16 mouse cellular contexts compared by ENCODE assay signal in the genomic region with DNA sequence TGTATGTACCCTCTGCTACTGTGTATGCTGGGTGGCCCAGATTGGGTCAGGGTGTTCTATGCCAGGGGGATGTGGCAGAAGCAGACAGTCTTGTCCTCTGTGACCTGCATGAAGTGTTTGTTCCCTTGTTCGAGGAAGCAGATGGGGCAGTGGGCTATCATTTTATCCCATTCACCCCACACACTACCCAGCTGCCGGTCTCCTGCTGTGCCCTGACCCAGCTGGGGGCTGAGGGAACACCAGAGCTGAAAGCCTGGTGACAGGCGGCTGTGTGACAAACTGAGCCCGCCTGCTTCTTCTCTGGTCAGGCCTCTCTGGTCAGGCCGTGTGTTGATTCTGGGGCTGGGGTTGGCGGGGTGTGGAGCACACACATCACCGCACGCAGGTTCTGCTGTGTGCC. TPM values are rescaled to one million over a fixed set of nuclear protein-coding genes. Genes with fewer than 3 reads are reported as not detected.
A peak's percentile ranks its signal among the peaks of the same experiment; 100 is the strongest.
DNase-seq lines count a peak whose midpoint lies in the region; ATAC-seq and TF ChIP-seq lines count a peak whose summit lies in the region.
"Had no signal": no experiment of that assay in that cellular context is flagged by ENCODE, and none has a peak within 500 bp of the region (broad histone marks: within the 10 kb centered on the region; RNA-seq: fewer than 3 reads in every experiment).

No protein-coding gene starts in this region.

- TF ChIP-seq EP300 in ES-Bruce4 (IDR thresholded peaks at IDR 0.05; ENCODE audit: insufficient read depth, low read depth, low read length), result no peak

- no peak overlapping the region for H3K4me3 ChIP-seq in hindbrain, embryonic 11.5 days (ENCODE audit: low read depth, low read length)
- H3K4me3 ChIP-seq in hindbrain, embryonic 16.5 days (ENCODE audit: low read length), result no peak overlapping the region
- H3K4me3 ChIP-seq in lung, embryonic 16.5 days (ENCODE audit: low read length), result no peak overlapping the region
- peak overlapping the region; percentile 3; the same call in 1 of the 2 replicates for H3K4me3 ChIP-seq in ES-Bruce4 (ENCODE audit: low read depth, low read length)
- H3K4me3 ChIP-seq in limb, embryonic 10.5 days, result no peak overlapping the region
- H3K4me3 ChIP-seq: forebrain, embryonic 15.5 days had no signal

- ATAC-seq in hindbrain, embryonic 11.5 days (ENCODE audit: low FRiP score), result peak; percentile 39; the same call in 1 of the 2 replicates
- ATAC-seq in hindbrain, embryonic 16.5 days, result no peak
- ATAC-seq in lung, embryonic 16.5 days (ENCODE audit: low read depth), result no peak
- ATAC-seq: forebrain, embryonic 15.5 days had no signal

- no peak for TF ChIP-seq CTCF in ES-Bruce4 (IDR thresholded peaks at IDR 0.05; ENCODE audit: low read depth, low read length)

- no peaks in the 10 kb centered on the region for H3K36me3 ChIP-seq in hindbrain, embryonic 11.5 days (ENCODE audit: control insufficient read depth, insufficient read depth, low read length)
- H3K36me3 ChIP-seq in hindbrain, embryonic 16.5 days (ENCODE audit: control insufficient read depth, insufficient read depth, low read length), result no peaks in the 10 kb centered on the region
- peaks cover 5% of the 10 kb centered on the region; the same call in 1 of the 2 replicates for H3K36me3 ChIP-seq in lung, embryonic 16.5 days (ENCODE audit: control insufficient read depth, insufficient read depth, low read length)
- peaks cover 38% of the 10 kb centered on the region for H3K36me3 ChIP-seq in ES-Bruce4 (ENCODE audit: control insufficient read depth, insufficient read depth, low read length, poor library complexity, severe bottlenecking)
- H3K36me3 ChIP-seq in limb, embryonic 10.5 days, result peaks cover 26% of the 10 kb centered on the region
- H3K36me3 ChIP-seq: forebrain, embryonic 15.5 days had no signal

- no peak for TF ChIP-seq POLR2A in ES-Bruce4 (IDR thresholded peaks at IDR 0.05; ENCODE audit: insufficient read depth, low read length)

- H3K9me3 ChIP-seq in hindbrain, embryonic 11.5 days (ENCODE audit: control insufficient read depth, low read length), result no peaks in the 10 kb centered on the region
- no peaks in the 10 kb centered on the region for H3K9me3 ChIP-seq in hindbrain, embryonic 16.5 days (ENCODE audit: control insufficient read depth, low read length)
- no peaks in the 10 kb centered on the region for H3K9me3 ChIP-seq in lung, embryonic 16.5 days (ENCODE audit: control insufficient read depth, low read length)
- H3K9me3 ChIP-seq in ES-Bruce4 (replicated peaks; ENCODE audit: control insufficient read depth, insufficient read depth, low read length, poor library complexity, severe bottlenecking), result no peaks in the 10 kb centered on the region
- H3K9me3 ChIP-seq in limb, embryonic 10.5 days (replicated peaks), result no peaks in the 10 kb centered on the region
- H3K9me3 ChIP-seq: forebrain, embryonic 15.5 days had no signal

- DNase-seq in hindbrain, embryonic 11.5 days (ENCODE audit: low spot score), result no peak
- no peak for DNase-seq in lung, postnatal 10 days
- no peak for DNase-seq in limb, embryonic 10.5 days (ENCODE audit: low spot score)
- DNase-seq in thymus, postnatal 14 days, result no peak
- DNase-seq in embryo, embryonic 10 days (ENCODE audit: low spot score), result no peak
- DNase-seq: adrenal gland, adult 8-10 months; cerebellum, postnatal 10 days; gastrocnemius, postnatal 25 days; heart, postnatal 10 days; kidney, adult 8-10 months; lung, adult 2 months; spleen, adult 18-20 months had no signal

- no peak overlapping the region for H3K4me2 ChIP-seq in hindbrain, embryonic 11.5 days (replicated peaks; ENCODE audit: low read depth, low read length)
- no peak overlapping the region for H3K4me2 ChIP-seq in hindbrain, embryonic 16.5 days (ENCODE audit: low read length)
- H3K4me2 ChIP-seq in lung, embryonic 16.5 days (ENCODE audit: low read depth, low read length), result no peak overlapping the region
- H3K4me2 ChIP-seq: forebrain, embryonic 15.5 days had no signal

- H3K9ac ChIP-seq in hindbrain, embryonic 11.5 days (ENCODE audit: low read depth, low read length), result no peak overlapping the region
- H3K9ac ChIP-seq in hindbrain, embryonic 16.5 days (ENCODE audit: low read depth, low read length), result no peak overlapping the region
- 0 out of 2 replicates have a peak overlapping the region, but pooled peaks have one; percentile 21 for H3K9ac ChIP-seq in lung, embryonic 16.5 days (ENCODE audit: low read length)
- peak overlapping the region; percentile 88; the same call in 1 of the 2 replicates for H3K9ac ChIP-seq in ES-Bruce4 (ENCODE audit: low read depth, poor library complexity, severe bottlenecking)
- H3K9ac ChIP-seq: forebrain, embryonic 15.5 days had no signal

- peaks cover 26% of the 10 kb centered on the region for H3K4me1 ChIP-seq in hindbrain, embryonic 11.5 days (replicated peaks; ENCODE audit: control insufficient read depth, insufficient read depth, low read length)
- peaks cover 14% of the 10 kb centered on the region for H3K4me1 ChIP-seq in hindbrain, embryonic 16.5 days (ENCODE audit: control insufficient read depth, insufficient read depth, low read depth, low read length)
- H3K4me1 ChIP-seq in lung, embryonic 16.5 days (replicated peaks; ENCODE audit: control insufficient read depth, insufficient read depth, low read length), result peaks cover 33% of the 10 kb centered on the region
- peaks cover 20% of the 10 kb centered on the region for H3K4me1 ChIP-seq in ES-Bruce4 (ENCODE audit: control insufficient read depth, insufficient read depth, low read length)
- peaks cover 74% of the 10 kb centered on the region for H3K4me1 ChIP-seq in limb, embryonic 10.5 days

- peaks cover 17% of the 10 kb centered on the region; the same call in 1 of the 2 replicates for H3K27me3 ChIP-seq in hindbrain, embryonic 11.5 days (ENCODE audit: control insufficient read depth, insufficient read depth, low read length)
- peaks cover 13% of the 10 kb centered on the region for H3K27me3 ChIP-seq in hindbrain, embryonic 16.5 days (replicated peaks; ENCODE audit: control insufficient read depth, insufficient read depth, low read length)
- H3K27me3 ChIP-seq in lung, embryonic 16.5 days (ENCODE audit: control insufficient read depth, insufficient read depth, low read depth, low read length), result peaks cover 2% of the 10 kb centered on the region; the same call in 1 of the 2 replicates
- H3K27me3 ChIP-seq in ES-Bruce4 (ENCODE audit: control insufficient read depth, insufficient read depth, low read length, poor library complexity, severe bottlenecking), result no peaks in the 10 kb centered on the region
- peaks cover 48% of the 10 kb centered on the region for H3K27me3 ChIP-seq in limb, embryonic 10.5 days (ENCODE audit: low read depth, poor library complexity, severe bottlenecking)

- 14% methylated on average over 8 of the region's 8 CpGs for WGBS in hindbrain, embryonic 11.5 days
- 20% methylated on average over 8 of the region's 8 CpGs for WGBS in hindbrain, embryonic 16.5 days
- WGBS in lung, embryonic 16.5 days, result 50% methylated on average over 8 of the region's 8 CpGs
- 52% methylated on average over 8 of the region's 8 CpGs for WGBS in limb, embryonic 10.5 days

- peak overlapping the region; percentile 54; the same call in 1 of the 2 replicates for H3K27ac ChIP-seq in hindbrain, embryonic 11.5 days (ENCODE audit: low read depth, low read length)
- H3K27ac ChIP-seq in hindbrain, embryonic 16.5 days (ENCODE audit: low read depth, low read length), result no peak overlapping the region
- H3K27ac ChIP-seq in lung, embryonic 16.5 days (ENCODE audit: low read length), result no peak overlapping the region
- H3K27ac ChIP-seq in ES-Bruce4 (ENCODE audit: insufficient read depth, low read length), result 0 out of 2 replicates have a peak overlapping the region, but pooled peaks have one; percentile 2
- 0 out of 2 replicates have a peak overlapping the region, but pooled peaks have one; percentile 21 for H3K27ac ChIP-seq in limb, embryonic 10.5 days
- H3K27ac ChIP-seq: forebrain, embryonic 15.5 days had no signal

RNA-seq across cellular contexts. Expression of a gene that starts 5.0 kb away (rescaled TPM):
- 0.82 and 1.1 TPM in 2 replicates for polyA plus RNA-seq in hindbrain, embryonic 11.5 days (2014; fragmentation: Nextera tagmentation; extraction: Ambion mirVana)
- polyA plus RNA-seq in hindbrain, embryonic 16.5 days (2015; fragmentation: Nextera tagmentation; extraction: Ambion mirVana), result 1.1 TPM in 2 replicates
- 11.6 and 11.8 TPM in 2 replicates for polyA plus RNA-seq in lung, embryonic 16.5 days (2015; fragmentation: Nextera tagmentation; extraction: Ambion mirVana)
- polyA plus RNA-seq in ES-Bruce4 (2011; ENCODE audit: insufficient read depth, insufficient read length, low read depth, missing spikeins), result 44.7 and 51.3 TPM in 2 replicates
- polyA plus RNA-seq in limb, embryonic 10.5 days (2016; fragmentation: Nextera tagmentation; extraction: Ambion mirVana), result 4.6 and 5.6 TPM in 2 replicates

Comparison
In these comparisons a context has a peak if more than half of its experiments do, and no peak if none do; other contexts are left out.
1. H3K27ac ChIP-seq: peak in hindbrain, embryonic 11.5 days (single experiment), ES-Bruce4 (single experiment) and limb, embryonic 10.5 days (single experiment); none in hindbrain, embryonic 16.5 days (single experiment) and lung, embryonic 16.5 days (single experiment).
2. H3K9ac ChIP-seq: peak in lung, embryonic 16.5 days (single experiment) and ES-Bruce4 (single experiment); none in hindbrain, embryonic 11.5 days (single experiment) and hindbrain, embryonic 16.5 days (single experiment).